Mouse (Mus musculus) bone marrow, adult 2 months (tissue): ENCODE results near the gene Ptn.

ENCODE experiments used
- CTCF ChIP-seq: fragments of 200-500 bp; IDR thresholded peaks from 2 replicates; pipeline ENCODE4 v1.5.1; 2011; ENCODE audit warnings: low read length, control low read depth; ENCODE audit not compliant: control insufficient read depth, insufficient read depth
- POLR2A ChIP-seq: fragments of 200-500 bp; IDR thresholded peaks from 2 replicates; pipeline ENCODE4 v1.6.1; 2011; ENCODE audit warnings: low read depth, mild to moderate bottlenecking, control low read depth, low read length, borderline replicate concordance; ENCODE audit not compliant: control insufficient read depth

DNA sequence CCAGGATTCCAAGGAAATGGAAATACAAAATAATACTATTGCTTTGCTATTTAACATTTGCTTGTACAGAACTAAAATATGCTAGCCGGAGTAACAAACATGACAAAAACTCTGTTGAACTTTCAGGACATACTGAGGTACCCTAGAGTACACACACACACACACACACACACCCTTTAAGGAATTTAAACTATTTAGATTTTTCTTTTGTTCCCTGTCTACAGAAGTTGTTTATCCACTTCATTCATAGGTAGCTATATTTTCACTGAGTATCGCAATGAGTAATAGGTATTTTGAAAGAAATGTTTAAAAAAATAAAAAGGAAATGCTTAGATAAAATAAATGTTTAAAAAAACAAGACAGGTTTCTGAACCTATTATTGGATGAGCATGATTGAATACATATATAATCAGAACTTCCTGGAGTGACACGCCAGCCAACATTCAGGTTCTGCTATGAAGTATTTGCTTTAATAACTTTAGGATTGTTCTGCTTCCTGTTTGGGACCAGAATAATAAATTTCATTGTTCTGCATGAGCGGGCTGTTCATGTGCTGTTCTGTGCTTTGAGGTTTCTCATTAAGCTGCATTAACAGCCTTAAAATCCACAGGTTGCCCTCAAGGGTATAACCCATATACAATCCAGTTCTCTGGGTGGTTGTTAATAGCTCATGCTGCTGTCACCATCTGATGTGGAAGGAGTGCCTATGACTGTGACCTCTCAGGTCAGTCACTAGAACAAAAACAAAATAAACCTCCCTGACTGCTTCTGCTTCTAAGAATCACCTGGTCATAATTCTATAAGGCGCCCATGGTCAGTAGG, 32.3 kb upstream of the Ptn start:
- no peak for TF ChIP-seq POLR2A
- no peak for TF ChIP-seq CTCF
